Mouse (Mus musculus) forebrain, embryonic 13.5 days (tissue): Measurements from ENCODE around the gene Cdhr5. TPM values are rescaled to one million over a fixed set of nuclear protein-coding genes. Genes with fewer than 3 reads are reported as not detected.

ENCODE experiments used
- ATAC-seq: fragments of 200-750 bp; cut with Nextera tagmentation; 2 replicates; pipeline ENCODE4 v1.8.0; 2017
- H3K27ac ChIP-seq: fragments of 300-500 bp; sonication (generic); 2 replicates; pipeline ENCODE4 v1.5.1; 2015; ENCODE audit warnings: inconsistent platforms, mild to moderate bottlenecking, moderate library complexity
- H3K27me3 ChIP-seq: fragments of 300-500 bp; sonication (generic); 2 replicates; pipeline ENCODE4 v1.6.1; 2015; ENCODE audit warnings: mild to moderate bottlenecking, inconsistent platforms
- H3K36me3 ChIP-seq: fragments of 300-500 bp; sonication (generic); 2 replicates; pipeline ENCODE4 v1.6.1; 2015; ENCODE audit warnings: mild to moderate bottlenecking, inconsistent platforms; ENCODE audit not compliant: poor library complexity, severe bottlenecking
- H3K4me1 ChIP-seq: fragments of 300-500 bp; sonication (generic); 2 replicates; pipeline ENCODE4 v1.6.1; 2015; ENCODE audit warnings: inconsistent platforms
- H3K4me2 ChIP-seq: fragments of 300-500 bp; sonication (generic); 2 replicates; pipeline ENCODE4 v1.6.1; 2015; ENCODE audit warnings: inconsistent platforms, mild to moderate bottlenecking, moderate library complexity
- H3K4me3 ChIP-seq: fragments of 300-500 bp; sonication (generic); 2 replicates; pipeline ENCODE4 v1.5.1; 2015; ENCODE audit warnings: mild to moderate bottlenecking, inconsistent platforms
- H3K9ac ChIP-seq: fragments of 300-500 bp; sonication (generic); 2 replicates; pipeline ENCODE4 v1.6.1; 2015; ENCODE audit warnings: mild to moderate bottlenecking, inconsistent platforms
- H3K9me3 ChIP-seq: fragments of 300-500 bp; sonication (generic); replicated peaks from 2 replicates; pipeline ENCODE4 v1.6.1; 2016; ENCODE audit warnings: inconsistent platforms
- WGBS: fragments of 180-500 bp; shearing (Covaris S2); methylation state at CpG from one replicate; pipeline ENCODE4 v1.1.7; 2015; 5-methylcytosine and 5-hydroxymethylcytosine counted together
- polyA plus RNA-seq: library from polyadenylated mRNA; unstranded; fragments of >200 nt; fragmentation: Nextera tagmentation; extraction: Ambion mirVana; gene quantifications from 2 replicates; pipeline ENCODE4 v1.2.1, GENCODE M21; 2015

Gene Cdhr5
- polyA plus RNA-seq, 1 experiment from 2014 or later = not detected

DNA sequence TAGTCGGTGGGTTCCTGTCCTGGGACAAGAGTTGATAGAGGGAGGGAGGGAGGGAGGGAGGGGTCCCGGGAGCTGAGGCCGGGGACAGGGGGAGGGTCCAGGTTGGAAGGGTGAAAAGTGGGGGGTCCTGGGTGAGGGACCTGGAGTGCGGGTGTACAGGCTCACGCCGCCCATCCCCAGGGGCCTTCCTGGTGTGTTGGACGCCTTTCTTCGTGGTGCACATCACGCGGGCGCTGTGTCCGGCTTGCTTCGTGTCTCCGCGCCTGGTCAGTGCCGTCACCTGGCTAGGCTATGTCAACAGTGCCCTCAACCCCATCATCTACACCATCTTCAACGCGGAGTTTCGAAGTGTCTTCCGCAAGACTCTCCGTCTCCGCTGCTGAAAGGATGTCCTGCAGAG is 17.9 kb upstream of the Cdhr5 start:
- peaks cover 63% of the 10 kb centered on the region for H3K27me3 ChIP-seq
- peak overlapping the region; percentile 54 for H3K4me2 ChIP-seq
- peaks cover 28% of the 10 kb centered on the region for H3K4me1 ChIP-seq
- H3K27ac ChIP-seq = no peak overlapping the region
- 5% methylated on average over 20 of the region's 22 CpGs for WGBS
- no peaks in the 10 kb centered on the region for H3K9me3 ChIP-seq
- H3K9ac ChIP-seq = no peak overlapping the region
- ATAC-seq = no peak
- H3K36me3 ChIP-seq = peaks cover 26% of the 10 kb centered on the region
- H3K4me3 ChIP-seq = peak overlapping the region; percentile 35

DNA sequence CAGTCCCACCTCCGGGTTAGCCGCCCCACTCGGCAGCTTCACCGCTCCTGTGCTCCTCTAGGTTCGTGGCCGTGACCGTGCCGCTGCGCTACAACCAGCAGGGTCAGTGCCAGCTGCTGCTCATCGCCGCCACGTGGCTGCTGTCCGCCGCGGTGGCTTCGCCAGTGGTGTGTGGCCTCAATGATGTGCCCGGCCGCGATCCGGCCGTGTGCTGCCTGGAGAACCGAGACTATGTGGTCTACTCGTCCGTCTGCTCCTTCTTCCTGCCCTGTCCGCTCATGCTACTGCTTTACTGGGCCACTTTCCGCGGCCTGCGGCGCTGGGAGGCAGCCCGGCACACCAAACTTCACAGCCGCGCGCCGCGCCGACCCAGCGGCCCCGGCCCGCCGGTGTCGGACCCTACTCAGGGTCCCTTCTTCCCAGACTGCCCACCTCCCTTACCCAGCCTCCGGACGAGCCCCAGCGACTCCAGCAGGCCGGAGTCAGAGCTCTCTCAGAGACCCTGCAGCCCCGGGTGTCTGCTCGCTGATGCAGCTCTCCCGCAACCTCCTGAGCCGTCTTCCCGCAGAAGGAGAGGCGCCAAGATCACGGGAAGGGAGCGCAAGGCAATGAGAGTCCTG is 17.4 kb upstream of the Cdhr5 start:
- Histone ChIP-seq H3K27ac (no peak overlapping the region), H3K9ac (peak overlapping the region; percentile 54), H3K9me3 (no peaks in the 10 kb centered on the region), H3K4me1 (peaks cover 28% of the 10 kb centered on the region), H3K36me3 (peaks cover 21% of the 10 kb centered on the region), H3K27me3 (peaks cover 63% of the 10 kb centered on the region), H3K4me3 (peak overlapping the region; percentile 35), H3K4me2 (peak overlapping the region; percentile 54)
- ATAC-seq = no peak
- WGBS = under 1% methylated on average over 48 of the region's 53 CpGs

- ATAC-seq = 0 out of 2 replicates have a peak, but pooled peaks have one; percentile 6
- Histone ChIP-seq H3K36me3 (peaks cover 13% of the 10 kb centered on the region), H3K27me3 (peaks cover 63% of the 10 kb centered on the region), H3K4me1 (peaks cover 28% of the 10 kb centered on the region), H3K4me3 (peak overlapping the region; percentile 50), H3K4me2 (peak overlapping the region; percentile 95), H3K9ac (peak overlapping the region; percentile 63; the same call in 1 of the 2 replicates), H3K27ac (no peak overlapping the region), H3K9me3 (no peaks in the 10 kb centered on the region)
- 31% methylated on average over 15 of the region's 15 CpGs for WGBS
These were observed 16.2 kb upstream of the Cdhr5 start for GRCm38 (mm10) chr7:141292583-141293388.

DNA sequence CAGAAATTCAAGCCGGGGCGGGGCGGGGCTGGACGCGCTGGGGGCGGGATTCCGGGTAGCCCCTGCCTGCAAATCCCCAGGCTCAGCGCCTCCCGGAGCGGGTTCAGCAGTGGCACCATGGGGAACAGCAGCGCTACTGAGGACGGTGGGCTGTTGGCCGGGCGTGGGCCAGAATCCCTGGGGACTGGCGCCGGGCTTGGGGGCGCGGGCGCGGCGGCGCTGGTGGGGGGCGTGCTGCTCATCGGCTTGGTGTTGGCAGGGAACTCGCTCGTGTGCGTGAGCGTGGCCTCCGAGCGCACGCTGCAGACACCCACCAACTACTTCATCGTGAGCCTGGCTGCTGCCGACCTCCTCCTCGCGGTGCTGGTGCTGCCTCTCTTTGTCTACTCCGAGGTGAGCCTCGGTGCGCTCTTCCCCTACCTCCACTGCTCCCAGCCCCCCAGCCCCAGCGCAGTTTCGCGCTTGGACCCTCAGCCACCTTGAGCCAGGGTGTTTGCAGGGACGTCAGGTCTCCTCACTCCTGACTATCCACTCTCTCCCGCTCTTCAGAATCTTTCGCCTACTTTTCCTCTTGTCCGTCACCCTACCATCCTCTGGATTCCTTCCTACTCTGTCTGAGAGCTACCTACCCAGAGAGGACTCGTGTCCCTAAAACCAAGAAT is 15.5 kb upstream of the Cdhr5 start, which contains the start of gene Drd4:
Drd4 (plus strand) TSS at position 86 of the 662 bp plus-strand sequence.
- peak within 1 kb of the TSS; percentile 63 for H3K9ac ChIP-seq
- peaks cover 28% of the 10 kb centered on the region for H3K4me1 ChIP-seq
- no peaks in the 10 kb centered on the region for H3K9me3 ChIP-seq
- no peak within 1 kb of the TSS for H3K27ac ChIP-seq
- peak; percentile 83 for ATAC-seq
- peaks cover 7% of the 10 kb centered on the region for H3K36me3 ChIP-seq
- H3K27me3 ChIP-seq = peaks cover 63% of the 10 kb centered on the region
- 1% methylated on average over 43 of the region's 46 CpGs for WGBS
- H3K4me2 ChIP-seq = peak within 1 kb of the TSS; percentile 95
- peak within 1 kb of the TSS; percentile 50 for H3K4me3 ChIP-seq

DNA sequence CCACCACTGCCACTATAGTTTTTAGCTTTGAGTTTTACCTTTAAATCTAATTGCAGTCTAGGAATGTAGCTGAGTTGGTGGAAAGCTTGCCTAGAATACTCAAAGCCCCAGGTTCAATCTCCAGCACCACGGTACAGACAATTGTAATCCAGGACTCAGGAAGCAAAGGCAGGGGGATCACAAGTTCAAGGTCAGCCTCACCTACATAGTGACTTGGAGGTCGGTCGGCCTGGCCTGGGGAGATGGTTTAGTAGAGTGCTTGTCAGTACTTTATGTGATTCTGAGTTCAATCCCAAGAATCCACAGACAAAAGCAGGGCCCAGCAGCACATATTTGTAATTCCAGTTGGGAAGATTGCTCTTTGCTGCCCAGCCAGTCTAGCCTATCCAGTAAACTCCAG is 11.5 kb upstream of the Cdhr5 start:
- Histone ChIP-seq H3K4me3 (no peak overlapping the region), H3K4me1 (peaks cover 15% of the 10 kb centered on the region), H3K27me3 (peaks cover 31% of the 10 kb centered on the region), H3K4me2 (no peak overlapping the region), H3K9me3 (no peaks in the 10 kb centered on the region), H3K36me3 (no peaks in the 10 kb centered on the region), H3K27ac (no peak overlapping the region), H3K9ac (no peak overlapping the region)
- ATAC-seq = no peak
- whole genome bisulfite sequencing = 87% methylated on average over 3 of the region's 3 CpGs

DNA sequence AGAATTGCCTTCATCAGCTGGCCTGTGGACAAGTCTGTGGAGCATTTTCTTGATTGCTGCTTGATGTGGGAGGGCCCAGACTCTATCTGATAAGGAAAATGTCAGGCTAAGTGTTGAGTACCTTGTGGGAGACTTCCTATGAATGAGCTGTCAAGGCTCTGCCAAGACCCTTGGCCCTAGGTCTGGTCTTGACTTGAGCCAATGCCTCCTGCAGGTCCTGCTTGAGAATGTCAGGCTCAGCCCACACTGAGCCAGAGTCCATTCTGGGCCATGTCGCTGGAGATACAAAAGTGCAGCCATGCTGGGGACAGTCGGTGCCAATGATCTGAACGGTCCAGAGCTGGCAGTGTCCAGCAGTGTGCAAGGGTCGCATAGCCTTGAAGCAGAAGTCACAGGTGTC is 6.2 kb upstream of the Cdhr5 start:
- H3K4me1 ChIP-seq = peaks cover 20% of the 10 kb centered on the region; the same call in 1 of the 2 replicates
- H3K27ac ChIP-seq = no peak overlapping the region
- 86% methylated on average over 4 of the region's 4 CpGs for WGBS
- no peaks in the 10 kb centered on the region for H3K9me3 ChIP-seq
- H3K4me2 ChIP-seq = no peak overlapping the region
- H3K27me3 ChIP-seq = peaks cover 19% of the 10 kb centered on the region
- no peak overlapping the region for H3K9ac ChIP-seq
- H3K36me3 ChIP-seq = no peaks in the 10 kb centered on the region
- H3K4me3 ChIP-seq = no peak overlapping the region
- ATAC-seq = no peak

- no peak overlapping the region for H3K4me2 ChIP-seq
- H3K4me3 ChIP-seq = no peak overlapping the region
- H3K4me1 ChIP-seq = peaks cover 20% of the 10 kb centered on the region; the same call in 1 of the 2 replicates
- H3K9me3 ChIP-seq = no peaks in the 10 kb centered on the region
- peak; percentile 43 for ATAC-seq
- no peak overlapping the region for H3K9ac ChIP-seq
- 33% methylated on average over 6 of the region's 6 CpGs for WGBS
- H3K27me3 ChIP-seq = peaks cover 24% of the 10 kb centered on the region
- no peak overlapping the region for H3K27ac ChIP-seq
- no peaks in the 10 kb centered on the region for H3K36me3 ChIP-seq
These were observed 4.9 kb upstream of the Cdhr5 start for GRCm38 (mm10) chr7:141281442-141281841.

DNA sequence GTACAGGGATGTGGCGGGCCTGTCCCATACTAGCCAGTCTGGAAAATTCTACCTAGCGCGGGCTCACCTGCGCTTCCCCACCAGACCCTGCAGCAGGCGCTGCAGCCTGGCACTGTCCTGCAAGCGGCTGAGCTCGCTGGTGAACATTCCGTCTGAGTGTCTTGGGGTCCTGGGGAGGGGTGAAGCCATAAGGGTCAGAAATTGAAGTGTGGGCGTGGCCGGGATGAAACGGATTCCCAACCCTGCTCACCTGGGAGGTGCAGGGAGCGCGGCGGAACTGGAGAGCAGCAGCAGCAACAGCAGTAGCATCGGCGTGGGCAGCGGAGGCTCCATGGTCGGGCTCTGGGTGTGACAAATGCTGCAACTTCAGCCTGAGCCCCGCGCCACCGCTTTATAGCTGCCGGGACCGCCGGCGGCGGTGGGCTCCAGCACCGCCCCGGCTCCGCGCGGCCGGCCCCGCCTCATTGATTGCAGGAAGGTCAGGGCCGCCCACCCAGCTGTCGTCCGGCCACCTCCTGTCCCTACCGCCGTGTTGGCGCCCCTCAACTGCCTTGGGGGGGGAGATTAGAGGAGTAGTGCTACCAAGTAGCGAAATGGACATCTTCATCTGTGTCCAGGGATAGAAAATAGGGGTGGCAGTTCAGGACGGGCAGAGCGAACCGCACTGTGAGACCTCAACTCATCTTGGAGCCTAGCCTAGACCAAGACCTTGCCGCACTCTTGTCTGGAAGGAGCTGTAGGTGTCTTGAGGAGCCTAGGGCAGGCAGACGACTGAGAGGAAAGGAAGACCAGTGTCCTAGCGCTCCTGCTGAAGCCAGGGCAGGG is 2.4 kb upstream of the Cdhr5 start, which contains the start of gene Sct:
Sct (minus strand) TSS at position 368 of the 825 bp plus-strand sequence.
- Histone ChIP-seq H3K4me3 (peak within 1 kb of the TSS; percentile 47), H3K9me3 (no peaks in the 10 kb centered on the region), H3K9ac (peak within 1 kb of the TSS; percentile 65), H3K4me1 (peaks cover 20% of the 10 kb centered on the region; the same call in 1 of the 2 replicates), H3K27ac (no peak within 1 kb of the TSS), H3K36me3 (no peaks in the 10 kb centered on the region), H3K4me2 (peak within 1 kb of the TSS; percentile 92), H3K27me3 (peaks cover 24% of the 10 kb centered on the region)
- peak; percentile 74 for ATAC-seq
- 2% methylated on average over 46 of the region's 46 CpGs for WGBS

DNA sequence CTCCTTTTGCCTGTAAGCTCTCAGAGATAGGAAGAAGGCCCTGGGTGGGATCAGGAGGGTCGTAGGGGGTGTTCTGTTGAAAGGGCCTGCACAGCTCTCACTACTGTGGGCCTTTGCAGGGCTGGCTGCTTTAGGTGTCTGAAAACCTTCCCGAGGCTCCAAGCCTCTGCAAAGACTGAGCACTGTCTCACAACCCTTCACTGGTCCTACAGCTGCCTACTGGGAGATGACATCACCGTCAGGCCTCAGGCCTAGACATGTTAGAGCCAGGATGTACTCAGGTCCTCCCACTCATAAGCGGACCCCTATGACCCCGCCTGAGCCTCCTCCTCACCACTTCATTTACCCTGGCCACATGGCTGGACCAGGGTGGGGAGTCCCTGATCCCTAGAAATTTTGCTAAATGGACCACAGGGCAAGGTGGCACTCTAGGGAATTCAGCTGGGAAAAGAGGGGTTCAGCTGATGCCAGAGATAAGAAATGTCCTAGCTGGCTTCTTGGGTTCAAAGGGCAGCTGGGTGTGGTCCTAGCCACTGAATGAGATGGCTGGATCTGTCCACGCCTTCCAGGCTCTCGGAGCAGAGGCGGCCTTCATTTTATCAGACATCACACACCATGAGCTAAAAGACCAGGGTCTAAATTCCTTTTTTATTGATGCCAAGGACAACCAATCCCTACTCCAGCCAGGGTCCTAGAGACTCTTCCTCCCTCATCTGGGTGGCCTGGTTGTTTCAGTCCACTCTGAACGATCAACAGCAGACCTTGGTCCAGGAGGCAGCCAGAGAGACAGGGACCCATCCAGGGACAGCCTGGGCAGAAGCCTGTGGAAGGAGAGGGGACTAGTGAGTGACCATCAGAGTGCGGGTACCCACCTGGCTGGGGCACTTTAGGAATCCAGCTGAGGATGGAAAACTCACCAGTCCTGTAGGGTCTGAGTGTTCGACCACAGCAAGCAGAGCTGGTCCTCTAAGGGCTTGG is 1.4 kb upstream of the Cdhr5 start:
- Histone ChIP-seq H3K4me2 (peak overlapping the region; percentile 92), H3K27ac (no peak overlapping the region), H3K9ac (no peak overlapping the region), H3K27me3 (peaks cover 24% of the 10 kb centered on the region), H3K4me3 (no peak overlapping the region), H3K36me3 (no peaks in the 10 kb centered on the region), H3K4me1 (peaks cover 20% of the 10 kb centered on the region; the same call in 1 of the 2 replicates), H3K9me3 (no peaks in the 10 kb centered on the region)
- WGBS = 84% methylated on average over 11 of the region's 11 CpGs
- no peak for ATAC-seq

DNA sequence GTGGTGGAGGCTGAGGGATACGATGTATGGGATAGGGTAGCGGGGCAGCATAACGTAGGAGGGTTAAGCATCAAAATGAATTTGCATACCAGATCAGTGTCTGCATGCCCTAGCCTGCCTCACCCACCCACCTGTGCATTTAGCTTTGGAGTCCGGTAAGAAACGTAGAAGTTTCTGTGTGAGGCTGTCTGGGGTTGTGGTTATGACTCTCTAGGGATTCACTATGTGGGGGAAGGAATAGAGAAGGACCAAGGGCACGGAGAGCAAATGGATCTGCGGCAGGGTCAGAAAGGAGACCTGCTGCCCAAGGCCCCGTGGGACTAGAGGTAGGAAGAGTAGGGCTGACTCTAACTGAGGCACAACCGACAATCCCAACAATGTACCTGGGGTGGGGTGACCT is 1.2 kb downstream of the Cdhr5 start:
- Histone ChIP-seq H3K4me1 (peaks cover 10% of the 10 kb centered on the region; the same call in 1 of the 2 replicates), H3K27ac (no peak overlapping the region), H3K4me2 (no peak overlapping the region), H3K4me3 (no peak overlapping the region), H3K9ac (no peak overlapping the region), H3K27me3 (peaks cover 24% of the 10 kb centered on the region), H3K9me3 (no peaks in the 10 kb centered on the region), H3K36me3 (no peaks in the 10 kb centered on the region)
- no peak for ATAC-seq
- 85% methylated on average over 9 of the region's 9 CpGs for WGBS
